18 mouse cellular contexts compared by ENCODE assay signal in genomic region chr4:111444616-111445160, GRCm38 (mm10). TPM values are rescaled to one million over a fixed set of nuclear protein-coding genes. Genes with fewer than 3 reads are reported as not detected.
DNase-seq lines count a peak whose midpoint lies in the region; ATAC-seq lines count a peak whose summit lies in the region.
"Had no signal": no experiment of that assay in that cellular context is flagged by ENCODE, and none has a peak within 500 bp of the region (broad histone marks: within the 10 kb centered on the region; RNA-seq: fewer than 3 reads in every experiment).

No protein-coding gene starts in this region.

- H3K9ac ChIP-seq in forebrain, embryonic 15.5 days (replicated peaks): no peak overlapping the region
- no peak overlapping the region for H3K9ac ChIP-seq in hindbrain, embryonic 16.5 days (ENCODE audit: low read depth, low read length)
- no peak overlapping the region for H3K9ac ChIP-seq in midbrain, embryonic 16.5 days (ENCODE audit: low read depth, low read length)
- H3K9ac ChIP-seq: kidney, embryonic 15.5 days; limb, embryonic 15.5 days; lung, embryonic 14.5 days had no signal

- H3K36me3 ChIP-seq in forebrain, embryonic 10.5 days (replicated peaks): peaks cover 35% of the 10 kb centered on the region
- peaks cover 4% of the 10 kb centered on the region; the same call in 1 of the 2 replicates for H3K36me3 ChIP-seq in forebrain, embryonic 15.5 days
- H3K36me3 ChIP-seq in hindbrain, embryonic 16.5 days (ENCODE audit: control insufficient read depth, insufficient read depth, low read length): no peaks in the 10 kb centered on the region
- H3K36me3 ChIP-seq in midbrain, embryonic 16.5 days (ENCODE audit: control insufficient read depth, insufficient read depth, low read length): 0 out of 2 replicates have a peak, but pooled peaks cover 7% of the 10 kb centered on the region

- peaks cover 29% of the 10 kb centered on the region for H3K27me3 ChIP-seq in forebrain, embryonic 10.5 days (ENCODE audit: poor library complexity, severe bottlenecking)
- H3K27me3 ChIP-seq in forebrain, embryonic 15.5 days: no peaks in the 10 kb centered on the region
- no peaks in the 10 kb centered on the region for H3K27me3 ChIP-seq in hindbrain, embryonic 16.5 days (replicated peaks; ENCODE audit: control insufficient read depth, insufficient read depth, low read length)
- H3K27me3 ChIP-seq in midbrain, embryonic 16.5 days (ENCODE audit: control insufficient read depth, insufficient read depth, low read depth, low read length): no peaks in the 10 kb centered on the region
- H3K27me3 ChIP-seq: kidney, embryonic 15.5 days; limb, embryonic 15.5 days had no signal

- peak; percentile 60 for ATAC-seq in forebrain, embryonic 15.5 days (replicated peaks)
- ATAC-seq in hindbrain, embryonic 16.5 days: peak; percentile 89
- ATAC-seq in midbrain, embryonic 16.5 days: peak; percentile 67
- ATAC-seq: inflammation-experienced regulatory T-cells, adult 6 months had no signal

- no peak overlapping the region for H3K4me3 ChIP-seq in forebrain, embryonic 10.5 days
- no peak overlapping the region for H3K4me3 ChIP-seq in forebrain, embryonic 15.5 days
- no peak overlapping the region for H3K4me3 ChIP-seq in hindbrain, embryonic 16.5 days (ENCODE audit: low read length)
- H3K4me3 ChIP-seq in midbrain, embryonic 16.5 days (ENCODE audit: low read depth, low read length): no peak overlapping the region
- H3K4me3 ChIP-seq: heart, adult 2 months; kidney, embryonic 15.5 days; limb, embryonic 15.5 days had no signal

- WGBS in forebrain, embryonic 10.5 days: 13% methylated on average over 1 of the region's 1 CpGs
- 6% methylated on average over 1 of the region's 1 CpGs for WGBS in forebrain, embryonic 15.5 days
- 21% methylated on average over 1 of the region's 1 CpGs for WGBS in hindbrain, embryonic 16.5 days
- WGBS in midbrain, embryonic 16.5 days: 0% methylated on average over 1 of the region's 1 CpGs

- H3K4me1 ChIP-seq in forebrain, embryonic 10.5 days: peaks cover 52% of the 10 kb centered on the region
- peaks cover 27% of the 10 kb centered on the region for H3K4me1 ChIP-seq in forebrain, embryonic 15.5 days
- H3K4me1 ChIP-seq in hindbrain, embryonic 16.5 days (ENCODE audit: control insufficient read depth, insufficient read depth, low read depth, low read length): peaks cover 23% of the 10 kb centered on the region
- peaks cover 40% of the 10 kb centered on the region for H3K4me1 ChIP-seq in midbrain, embryonic 16.5 days (ENCODE audit: control insufficient read depth, insufficient read depth, low read length)

- H3K27ac ChIP-seq in forebrain, embryonic 10.5 days: peak overlapping the region; percentile 62
- H3K27ac ChIP-seq in forebrain, embryonic 15.5 days (replicated peaks): peak overlapping the region; percentile 32
- H3K27ac ChIP-seq in hindbrain, embryonic 16.5 days (ENCODE audit: low read depth, low read length): peak overlapping the region; percentile 51
- peak overlapping the region; percentile 76; the same call in 1 of the 2 replicates for H3K27ac ChIP-seq in midbrain, embryonic 16.5 days (ENCODE audit: low read length)
- H3K27ac ChIP-seq: heart, adult 2 months; kidney, embryonic 15.5 days; limb, embryonic 15.5 days; macrophage had no signal

- H3K4me2 ChIP-seq in forebrain, embryonic 15.5 days (replicated peaks): no peak overlapping the region
- H3K4me2 ChIP-seq in hindbrain, embryonic 16.5 days (ENCODE audit: low read length): no peak overlapping the region
- no peak overlapping the region for H3K4me2 ChIP-seq in midbrain, embryonic 16.5 days (ENCODE audit: low read length)
- H3K4me2 ChIP-seq: kidney, embryonic 15.5 days; limb, embryonic 15.5 days; lung, embryonic 14.5 days had no signal

- H3K9me3 ChIP-seq in forebrain, embryonic 10.5 days: no peaks in the 10 kb centered on the region
- H3K9me3 ChIP-seq in forebrain, embryonic 15.5 days: no peaks in the 10 kb centered on the region
- H3K9me3 ChIP-seq in hindbrain, embryonic 16.5 days (ENCODE audit: control insufficient read depth, low read length): no peaks in the 10 kb centered on the region
- H3K9me3 ChIP-seq in midbrain, embryonic 16.5 days (replicated peaks; ENCODE audit: control insufficient read depth, low read length, poor library complexity, severe bottlenecking): no peaks in the 10 kb centered on the region
- H3K9me3 ChIP-seq: kidney, embryonic 15.5 days; limb, embryonic 15.5 days had no signal

- DNase-seq in forebrain, embryonic 10.5 days (ENCODE audit: extremely low spot score, low spot score): peak; percentile 19
- no peak for DNase-seq in kidney, adult 9 months
- no peak for DNase-seq in frontal cortex, postnatal 36 days (ENCODE audit: low spot score in 2 of 2)
- DNase-seq in left cerebral cortex, adult 11 months (ENCODE audit: low spot score): no peak
- DNase-seq in cerebellum, adult 18-20 months: no peak
- DNase-seq: adrenal gland, adult 2 months; cerebellum, adult 8-10 months; gastrocnemius, postnatal 10 days; heart, adult 2 months; lung, embryonic 14.5 days; thymus, adult 2 months had no signal

RNA-seq across cellular contexts. Expression of gene Bend5, which starts 29.9 kb away (rescaled TPM):
- polyA plus RNA-seq in forebrain, embryonic 10.5 days (2016; fragmentation: Nextera tagmentation; extraction: Ambion mirVana): 23.0 and 25.6 TPM in 2 replicates
- 59.8 and 60.4 TPM in 2 replicates for polyA plus RNA-seq in forebrain, embryonic 15.5 days (2015; fragmentation: Nextera tagmentation; extraction: Ambion mirVana)
- 44.9 and 49.8 TPM in 2 replicates for polyA plus RNA-seq in hindbrain, embryonic 16.5 days (2015; fragmentation: Nextera tagmentation; extraction: Ambion mirVana)
- 58.2 and 68.5 TPM in 2 replicates for polyA plus RNA-seq in midbrain, embryonic 16.5 days (2015; fragmentation: Nextera tagmentation; extraction: Ambion mirVana)
- polyA plus RNA-seq: macrophage had no signal
